Mouse (Mus musculus) lung, postnatal 0 days (tissue): ENCODE measurements around the gene Pef1. TPM values are rescaled to one million over a fixed set of nuclear protein-coding genes. Genes with fewer than 3 reads are reported as not detected.
A peak's percentile ranks its signal among the peaks of the same experiment; 100 is the strongest.

ENCODE experiments used
- ATAC-seq: fragments of 200-750 bp; cut with Nextera tagmentation; 2 replicates; pipeline ENCODE4 v1.8.0; 2017; ENCODE audit warnings: moderate library complexity
- DNase-seq: peaks from one replicate; pipeline ENCODE4 v3.0.0-alpha.2; 2016; ENCODE audit warnings: low spot score
- H3K27ac ChIP-seq: fragments of 300-500 bp; sonication (generic); 2 replicates; pipeline ENCODE4 v1.5.1; 2014; ENCODE audit warnings: antibody characterized with exemption, mild to moderate bottlenecking, low read length, mixed read lengths
- H3K27me3 ChIP-seq: fragments of 300-500 bp; sonication (generic); replicated peaks from 2 replicates; pipeline ENCODE4 v1.6.1; 2014; ENCODE audit warnings: low read length, mixed read lengths; ENCODE audit not compliant: insufficient read depth
- H3K36me3 ChIP-seq: fragments of 300-500 bp; sonication (generic); 2 replicates; pipeline ENCODE4 v1.6.1; 2014; ENCODE audit warnings: low read length, mixed read lengths; ENCODE audit not compliant: insufficient read depth
- H3K4me1 ChIP-seq: fragments of 300-500 bp; sonication (generic); 2 replicates; pipeline ENCODE4 v1.6.1; 2014; ENCODE audit warnings: antibody characterized with exemption, low read depth, low read length, mixed read lengths; ENCODE audit not compliant: insufficient read depth
- H3K4me2 ChIP-seq: fragments of 300-500 bp; sonication (generic); replicated peaks from 2 replicates; pipeline ENCODE4 v1.6.1; 2014; ENCODE audit warnings: low read depth, mild to moderate bottlenecking, low read length, moderate library complexity, mixed read lengths
- H3K4me3 ChIP-seq: fragments of 300-500 bp; sonication (generic); 2 replicates; pipeline ENCODE4 v1.5.1; 2014; ENCODE audit warnings: low read depth, low read length
- H3K9ac ChIP-seq: fragments of 300-500 bp; sonication (generic); replicated peaks from 2 replicates; pipeline ENCODE4 v1.6.1; 2014; ENCODE audit warnings: low read depth, mild to moderate bottlenecking
- H3K9me3 ChIP-seq: fragments of 300-500 bp; sonication (generic); 2 replicates; pipeline ENCODE4 v1.6.1; 2016; ENCODE audit warnings: low read length, mixed read lengths
- CTCF ChIP-seq: IDR thresholded peaks from 2 replicates; pipeline ENCODE4 v1.5.1; 2016; ENCODE audit warnings: antibody characterized with exemption, mild to moderate bottlenecking
- EP300 ChIP-seq: IDR thresholded peaks from 2 replicates; pipeline ENCODE4 v1.6.1; 2016; ENCODE audit warnings: antibody characterized with exemption, mild to moderate bottlenecking, control low read depth
- whole genome bisulfite sequencing: fragments of 180-500 bp; shearing (Covaris S2); extraction: QIAGEN DNeasy Blood & Tissue Kit; methylation state at CpG from one replicate; pipeline ENCODE4 v1.1.7; 2014; 5-methylcytosine and 5-hydroxymethylcytosine counted together
- polyA plus RNA-seq: library from polyadenylated mRNA; unstranded; fragments of >200 nt; fragmentation: Nextera tagmentation; extraction: Ambion mirVana; gene quantifications from 2 replicates; pipeline ENCODE4 v1.2.1, GENCODE M21; 2015

Gene Pef1
- polyA plus RNA-seq, 1 experiment from 2014 or later, result 84.6 TPM

GRCm38 (mm10) chr4:130133399-130133798 lies 31.0 kb downstream of the Pef1 start:
- H3K27me3 ChIP-seq, result no peaks in the 10 kb centered on the region
- no peaks in the 10 kb centered on the region for H3K9me3 ChIP-seq
- H3K4me2 ChIP-seq, result no peak overlapping the region
- ATAC-seq (no peak), DNase-seq (no peak)
- no peaks in the 10 kb centered on the region; the same call in 1 of the 2 replicates for H3K4me1 ChIP-seq
- TF ChIP-seq CTCF (no peak), EP300 (no peak)
- H3K36me3 ChIP-seq, result no peaks in the 10 kb centered on the region
- no peak overlapping the region for H3K9ac ChIP-seq
- no peak overlapping the region for H3K4me3 ChIP-seq
- H3K27ac ChIP-seq, result no peak overlapping the region
- 51% methylated on average over 6 of the region's 6 CpGs for WGBS

DNA sequence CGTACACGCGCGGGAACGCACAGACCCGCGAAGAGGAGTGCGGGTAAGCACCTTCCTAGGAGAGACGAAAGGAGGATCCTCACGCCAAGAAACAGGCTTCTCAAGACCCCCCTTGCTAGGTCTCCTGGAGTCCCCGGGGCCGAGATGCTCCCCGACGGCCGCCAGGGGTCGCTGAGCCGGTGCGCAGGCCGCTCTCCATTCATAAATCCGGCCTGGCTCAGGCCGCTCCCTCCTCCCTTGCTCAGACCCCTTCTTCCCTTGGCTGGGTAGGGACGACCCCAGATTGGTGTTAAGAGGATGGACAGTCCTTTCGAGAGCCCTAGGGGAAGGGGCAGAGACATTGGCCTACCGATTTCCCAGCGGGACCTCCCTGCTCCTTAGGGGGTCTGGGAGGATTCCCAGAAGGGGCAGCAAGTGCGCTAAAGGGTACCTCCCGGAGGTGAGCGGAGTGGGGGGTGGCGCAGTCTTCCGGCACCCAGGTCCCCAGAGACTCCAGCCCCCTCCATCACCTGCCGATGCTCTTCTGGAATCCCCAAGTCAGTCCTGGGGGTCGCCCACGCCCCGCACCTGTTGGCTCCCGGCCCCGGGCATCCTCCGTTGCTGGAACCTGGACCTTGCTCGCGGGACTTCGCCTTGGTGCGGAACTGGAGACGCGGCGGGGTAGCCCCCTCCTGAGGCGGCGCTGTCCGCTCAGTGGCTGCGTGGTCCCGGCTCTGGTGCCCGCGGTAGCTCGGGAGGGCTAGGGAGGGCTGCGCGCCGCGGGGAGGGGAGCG lies 36.3 kb downstream of the Pef1 start:
- Histone ChIP-seq H3K27me3 (peaks cover 14% of the 10 kb centered on the region), H3K36me3 (no peaks in the 10 kb centered on the region), H3K4me3 (peak overlapping the region; percentile 8; the same call in 1 of the 2 replicates), H3K9ac (peak overlapping the region; percentile 3; the same call in 1 of the 2 replicates), H3K4me1 (0 out of 2 replicates have a peak, but pooled peaks cover 3% of the 10 kb centered on the region), H3K27ac (no peak overlapping the region), H3K9me3 (no peaks in the 10 kb centered on the region), H3K4me2 (peak overlapping the region; percentile 39)
- DNase-seq, result peak; percentile 83
- ATAC-seq, result peak; percentile 81
- WGBS, result under 1% methylated on average over 55 of the region's 57 CpGs
- TF ChIP-seq CTCF, result peak; percentile 95
- TF ChIP-seq EP300, result no peak

GRCm38 (mm10) chr4:130139214-130139492 lies 36.8 kb downstream of the Pef1 start, which contains the start of gene Hcrtr1:
Gene Hcrtr1, minus strand, starts transcription at chr4:130139359.
- Histone ChIP-seq H3K27ac (no peak within 1 kb of the TSS), H3K27me3 (peaks cover 14% of the 10 kb centered on the region), H3K9ac (peak within 1 kb of the TSS; percentile 3; the same call in 1 of the 2 replicates), H3K4me1 (0 out of 2 replicates have a peak, but pooled peaks cover 3% of the 10 kb centered on the region), H3K4me2 (peak within 1 kb of the TSS; percentile 39), H3K4me3 (peak within 1 kb of the TSS; percentile 8; the same call in 1 of the 2 replicates), H3K9me3 (no peaks in the 10 kb centered on the region), H3K36me3 (no peaks in the 10 kb centered on the region)
- ATAC-seq (no peak; the same call in 1 of the 2 replicates), DNase-seq (peak; percentile 27)
- TF ChIP-seq EP300, result no peak
- WGBS, result 3% methylated on average over 11 of the region's 15 CpGs

GRCm38 (mm10) chr4:130140992-130141402 lies 38.6 kb downstream of the Pef1 start:
- Histone ChIP-seq H3K4me2 (no peak overlapping the region), H3K4me1 (0 out of 2 replicates have a peak, but pooled peaks cover 3% of the 10 kb centered on the region), H3K36me3 (no peaks in the 10 kb centered on the region), H3K27ac (no peak overlapping the region), H3K4me3 (no peak overlapping the region), H3K9ac (no peak overlapping the region), H3K27me3 (peaks cover 14% of the 10 kb centered on the region), H3K9me3 (no peaks in the 10 kb centered on the region)
- ATAC-seq (no peak), DNase-seq (no peak)
- TF ChIP-seq EP300 (no peak), CTCF (no peak)
- WGBS, result 49% methylated on average over 9 of the region's 9 CpGs

DNA sequence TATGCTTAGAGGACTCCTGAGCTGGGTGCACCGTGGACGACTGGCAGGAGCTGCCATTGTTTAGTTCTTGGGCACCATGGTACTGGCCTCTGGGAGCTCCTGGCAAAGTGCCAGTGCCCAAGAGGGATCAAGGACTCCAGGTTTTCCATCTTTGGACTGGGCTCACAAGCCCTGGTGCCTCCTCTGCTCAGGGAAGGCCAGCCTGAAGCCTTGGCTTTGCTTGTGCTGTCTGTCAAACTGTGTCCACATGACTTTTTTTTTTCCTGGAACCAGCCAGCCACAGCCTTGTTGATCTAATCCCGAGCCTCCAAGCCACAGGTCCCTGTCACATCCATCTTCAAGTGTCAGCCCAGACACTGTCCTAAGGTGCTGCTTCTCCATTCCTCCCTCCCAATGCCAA lies 39.4 kb downstream of the Pef1 start:
- Histone ChIP-seq H3K9me3 (no peaks in the 10 kb centered on the region), H3K36me3 (no peaks in the 10 kb centered on the region), H3K9ac (no peak overlapping the region), H3K4me1 (0 out of 2 replicates have a peak, but pooled peaks cover 3% of the 10 kb centered on the region), H3K27ac (no peak overlapping the region), H3K27me3 (peaks cover 14% of the 10 kb centered on the region), H3K4me2 (no peak overlapping the region), H3K4me3 (no peak overlapping the region)
- WGBS, result 35% methylated on average over 3 of the region's 3 CpGs
- DNase-seq (no peak), ATAC-seq (no peak)
- no peak for TF ChIP-seq CTCF
- TF ChIP-seq EP300, result no peak

DNA sequence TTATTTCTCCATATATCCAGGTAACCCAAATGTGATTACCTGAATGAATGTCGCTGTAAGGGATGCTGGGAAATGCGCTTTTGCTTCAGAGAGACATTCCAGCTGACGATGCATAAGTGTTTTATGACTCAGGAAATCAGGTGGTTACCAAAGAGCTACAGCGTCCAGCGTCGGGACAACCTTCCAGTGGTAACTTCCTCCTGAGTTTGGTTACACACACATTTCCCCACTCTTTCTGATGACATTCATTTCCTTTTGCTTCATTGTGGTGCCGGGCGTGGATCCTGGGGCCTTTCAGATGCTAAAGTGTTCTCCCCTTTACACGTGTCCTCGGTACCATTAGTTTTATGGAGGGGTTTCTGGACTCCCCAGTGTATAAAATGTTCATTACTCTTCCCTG lies 46.0 kb downstream of the Pef1 start:
- no peak overlapping the region for H3K4me2 ChIP-seq
- TF ChIP-seq CTCF (no peak), EP300 (no peak)
- H3K4me3 ChIP-seq, result no peak overlapping the region
- 56% methylated on average over 10 of the region's 10 CpGs for WGBS
- H3K9me3 ChIP-seq, result no peaks in the 10 kb centered on the region
- ATAC-seq (no peak), DNase-seq (peak; percentile 49)
- H3K9ac ChIP-seq, result no peak overlapping the region
- H3K4me1 ChIP-seq, result no peaks in the 10 kb centered on the region
- H3K36me3 ChIP-seq, result no peaks in the 10 kb centered on the region
- H3K27ac ChIP-seq, result no peak overlapping the region
- no peaks in the 10 kb centered on the region; the same call in 1 of the 2 replicates for H3K27me3 ChIP-seq
